In genomic region chr13:111509385-111509784, GRCm38 (mm10) we compare ENCODE assay signal across 21 mouse cellular contexts. TPM values are rescaled to one million over a fixed set of nuclear protein-coding genes. Genes with fewer than 3 reads are reported as not detected.
DNase-seq lines count a peak whose midpoint lies in the region; ATAC-seq and TF ChIP-seq lines count a peak whose summit lies in the region.
"Had no signal": no experiment of that assay in that cellular context is flagged by ENCODE, and none has a peak within 500 bp of the region (broad histone marks: within the 10 kb centered on the region; RNA-seq: fewer than 3 reads in every experiment).

No protein-coding gene starts in this region.

- H3K36me3 ChIP-seq in heart, embryonic 10.5 days: no peaks in the 10 kb centered on the region
- no peaks in the 10 kb centered on the region for H3K36me3 ChIP-seq in lung, postnatal 0 days (ENCODE audit: insufficient read depth, low read length)
- H3K36me3 ChIP-seq in heart, postnatal 0 days (replicated peaks; ENCODE audit: control insufficient read depth, insufficient read depth, low read length): no peaks in the 10 kb centered on the region
- H3K36me3 ChIP-seq: hindbrain, embryonic 13.5 days; limb, embryonic 15.5 days had no signal

- ATAC-seq in lung, postnatal 0 days: no peak
- no peak for ATAC-seq in heart, postnatal 0 days (ENCODE audit: insufficient read depth, low read depth)
- ATAC-seq: forebrain, embryonic 16.5 days; intestine, postnatal 0 days; liver, postnatal 0 days had no signal

- WGBS in heart, embryonic 10.5 days: 11% methylated on average over 5 of the region's 5 CpGs
- WGBS in lung, postnatal 0 days: 23% methylated on average over 5 of the region's 5 CpGs
- WGBS in lung, adult 2 months: 38% methylated on average over 5 of the region's 5 CpGs
- WGBS in heart, postnatal 0 days: 8% methylated on average over 5 of the region's 5 CpGs

- H3K4me1 ChIP-seq in heart, embryonic 10.5 days: peaks cover 12% of the 10 kb centered on the region
- no peaks in the 10 kb centered on the region for H3K4me1 ChIP-seq in lung, postnatal 0 days (ENCODE audit: insufficient read depth, low read depth, low read length)
- no peaks in the 10 kb centered on the region for H3K4me1 ChIP-seq in lung, adult 2 months (ENCODE audit: control insufficient read depth, insufficient read depth, low read length)
- no peaks in the 10 kb centered on the region for H3K4me1 ChIP-seq in heart, postnatal 0 days (ENCODE audit: control insufficient read depth, insufficient read depth)
- H3K4me1 ChIP-seq: hindbrain, embryonic 13.5 days; limb, embryonic 15.5 days had no signal

- TF ChIP-seq POLR2A in lung, adult 2 months (IDR thresholded peaks at IDR 0.05; ENCODE audit: borderline replicate concordance, extremely low read depth, low read depth, low read length): no peak

- peak overlapping the region; percentile 18; the same call in 1 of the 2 replicates for H3K4me3 ChIP-seq in heart, embryonic 10.5 days
- H3K4me3 ChIP-seq in lung, postnatal 0 days (ENCODE audit: low read depth, low read length): no peak overlapping the region
- no peak overlapping the region for H3K4me3 ChIP-seq in lung, adult 2 months (replicated peaks; ENCODE audit: extremely low read depth, low read depth, low read length)
- H3K4me3 ChIP-seq in heart, postnatal 0 days (ENCODE audit: low read depth, low read length): no peak overlapping the region
- H3K4me3 ChIP-seq: erythroblast, embryonic 14.5 days; hindbrain, embryonic 13.5 days; limb, embryonic 15.5 days had no signal

- H3K27ac ChIP-seq in heart, embryonic 10.5 days: peak overlapping the region; percentile 44; the same call in 1 of the 2 replicates
- H3K27ac ChIP-seq in lung, postnatal 0 days (ENCODE audit: low read length): no peak overlapping the region
- no peak overlapping the region for H3K27ac ChIP-seq in heart, postnatal 0 days (ENCODE audit: low read depth)
- H3K27ac ChIP-seq: hindbrain, embryonic 13.5 days; limb, embryonic 15.5 days had no signal

- no peak for DNase-seq in heart, embryonic 10.5 days (ENCODE audit: low spot score)
- no peak for DNase-seq in heart, postnatal 25 days (ENCODE audit: low spot score)
- peak; percentile 22 for DNase-seq in lung, postnatal 0 days (ENCODE audit: low spot score)
- DNase-seq in lung, adult 2 months: no peak
- peak; percentile 67 for DNase-seq in embryo, embryonic 10 days (ENCODE audit: low spot score)
- peak; percentile 36 for DNase-seq in heart, postnatal 0 days (ENCODE audit: low spot score)
- no peak for DNase-seq in natural killer cell, adult 2 months (ENCODE audit: low spot score in 2 of 2)
- DNase-seq: cerebellum, adult 11-12 months; gastrocnemius, postnatal 10 days; kidney, postnatal 14 days; liver, postnatal 0 days; spleen, adult 18-20 months; thymus, postnatal 25 days had no signal

- intact Hi-C loops in heart, postnatal 25 days (cut with DNase I): no loop called here

- no peaks in the 10 kb centered on the region for H3K27me3 ChIP-seq in heart, embryonic 10.5 days (ENCODE audit: insufficient read depth, poor library complexity, severe bottlenecking)
- no peaks in the 10 kb centered on the region for H3K27me3 ChIP-seq in lung, postnatal 0 days (replicated peaks; ENCODE audit: insufficient read depth, low read length)
- H3K27me3 ChIP-seq in heart, postnatal 0 days (ENCODE audit: control insufficient read depth, insufficient read depth, low read length): no peaks in the 10 kb centered on the region
- H3K27me3 ChIP-seq: hindbrain, embryonic 13.5 days; limb, embryonic 15.5 days had no signal

- no peak overlapping the region for H3K9ac ChIP-seq in lung, postnatal 0 days (replicated peaks; ENCODE audit: low read depth)
- H3K9ac ChIP-seq in heart, postnatal 0 days (replicated peaks; ENCODE audit: low read depth, low read length): no peak overlapping the region
- H3K9ac ChIP-seq: hindbrain, embryonic 13.5 days; limb, embryonic 15.5 days; liver, postnatal 0 days had no signal

- TF ChIP-seq EP300 in lung, postnatal 0 days (IDR thresholded peaks at IDR 0.05): no peak
- TF ChIP-seq EP300 in heart, postnatal 0 days (IDR thresholded peaks at IDR 0.05; ENCODE audit: low read depth): no peak

- H3K9me3 ChIP-seq in heart, embryonic 10.5 days: no peaks in the 10 kb centered on the region
- H3K9me3 ChIP-seq in lung, postnatal 0 days (ENCODE audit: low read length): no peaks in the 10 kb centered on the region
- no peaks in the 10 kb centered on the region for H3K9me3 ChIP-seq in heart, postnatal 0 days (replicated peaks; ENCODE audit: control insufficient read depth, low read length)
- H3K9me3 ChIP-seq: hindbrain, embryonic 13.5 days; limb, embryonic 15.5 days had no signal

- no peak for TF ChIP-seq CTCF in lung, postnatal 0 days (IDR thresholded peaks at IDR 0.05)
- no peak for TF ChIP-seq CTCF in lung, adult 2 months (IDR thresholded peaks at IDR 0.05; ENCODE audit: insufficient read depth, low read length)
- no peak for TF ChIP-seq CTCF in heart, postnatal 0 days (IDR thresholded peaks at IDR 0.05; ENCODE audit: low read depth)

- no peak overlapping the region for H3K4me2 ChIP-seq in lung, postnatal 0 days (replicated peaks; ENCODE audit: low read depth, low read length)
- H3K4me2 ChIP-seq in heart, postnatal 0 days (ENCODE audit: low read depth, low read length): peak overlapping the region; percentile 23
- H3K4me2 ChIP-seq: hindbrain, embryonic 13.5 days; limb, embryonic 15.5 days had no signal

RNA-seq across cellular contexts. Expression of gene Gpbp1, which starts 19.5 kb away (rescaled TPM):
- polyA plus RNA-seq in heart, embryonic 10.5 days (2016; fragmentation: Nextera tagmentation; extraction: Ambion mirVana): 62.5 and 75.2 TPM in 2 replicates
- 10 to 100 TPM; 46.3 to 53.5 TPM for total RNA-seq in heart, postnatal 25 days (2021)
- polyA plus RNA-seq in lung, postnatal 0 days (2015; fragmentation: Nextera tagmentation; extraction: Ambion mirVana): 44.1 and 55.1 TPM in 2 replicates
- polyA plus RNA-seq in lung, adult 2 months (2012; rRNA removed): 1.7 and 3.9 TPM in 2 replicates
- 21.8 and 22.1 TPM in 2 replicates for total RNA-seq in heart, postnatal 0 days (2014; rRNA removed; ENCODE audit: low replicate concordance)
- 40.3 and 44.3 TPM in 2 replicates for polyA plus RNA-seq in heart, postnatal 0 days (2015; fragmentation: Nextera tagmentation; extraction: Ambion mirVana)

RNA-seq across cellular contexts. Expression of gene Gm49496, which starts 40.4 kb away (rescaled TPM):
- polyA plus RNA-seq in heart, embryonic 10.5 days (2016; fragmentation: Nextera tagmentation; extraction: Ambion mirVana): not detected in 2 replicates
- not detected for total RNA-seq in heart, postnatal 25 days (2021)
- not detected in 2 replicates for polyA plus RNA-seq in lung, postnatal 0 days (2015; fragmentation: Nextera tagmentation; extraction: Ambion mirVana)
- polyA plus RNA-seq in lung, adult 2 months (2012; rRNA removed): not detected in 2 replicates
- total RNA-seq in heart, postnatal 0 days (2014; rRNA removed; ENCODE audit: low replicate concordance): not detected in 2 replicates
- polyA plus RNA-seq in heart, postnatal 0 days (2015; fragmentation: Nextera tagmentation; extraction: Ambion mirVana): not detected in 2 replicates
- total RNA-seq: adrenal gland, adult 18-20 months; gastrocnemius, postnatal 10 days; left cerebral cortex, postnatal 14 days had no signal
- polyA plus RNA-seq: erythroblast, embryonic 14.5 days; forebrain, embryonic 16.5 days; hindbrain, embryonic 13.5 days; intestine, postnatal 0 days; limb, embryonic 15.5 days; liver, postnatal 0 days; stomach, embryonic 16.5 days had no signal

Comparison
In these comparisons a context has a peak if more than half of its experiments do, and no peak if none do; other contexts are left out.
1. DNase-seq: peak in lung, postnatal 0 days (single experiment), embryo, embryonic 10 days (single experiment) and heart, postnatal 0 days (single experiment); none in heart, embryonic 10.5 days (single experiment), heart, postnatal 25 days (single experiment), lung, adult 2 months (single experiment) and natural killer cell, adult 2 months (0 of 2).